Mouse (Mus musculus): ENCODE measurements around the gene Olfr780. TPM values are rescaled to one million over a fixed set of nuclear protein-coding genes. Genes with fewer than 3 reads are reported as not detected.
"Not testable (repeated sequence)": the region's sequence is repeated elsewhere in the genome, so short reads cannot be mapped to it uniquely, and the experiment has no call there.

Gene Olfr780
- total RNA-seq (2021), result not detected
- long read RNA-seq, experiment 1, result 0 reads
- long read RNA-seq, experiment 2, result 0 reads

DNA sequence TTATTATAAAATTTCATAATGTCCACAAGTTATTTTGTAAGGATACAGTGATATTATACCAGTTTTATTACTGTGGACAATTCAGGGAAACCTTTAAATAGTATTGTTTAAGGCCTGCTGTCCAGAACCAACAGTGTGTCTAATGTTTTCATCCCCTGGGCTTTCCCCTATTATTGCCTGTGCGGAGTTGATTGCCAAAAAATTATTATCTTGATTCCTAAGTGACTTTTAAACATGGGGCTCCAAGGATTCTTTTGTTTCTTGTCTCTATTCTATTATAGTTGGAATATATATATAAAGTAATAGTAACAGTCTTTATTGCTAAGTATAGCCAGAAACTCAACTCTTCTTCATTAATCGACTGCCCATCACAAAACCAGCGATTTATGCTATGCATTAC is at the start of gene Olfr780:
Gene Olfr780, plus strand, starts transcription at position 301 of the 400 bp plus-strand sequence.
- no peak for DNase-seq

DNA sequence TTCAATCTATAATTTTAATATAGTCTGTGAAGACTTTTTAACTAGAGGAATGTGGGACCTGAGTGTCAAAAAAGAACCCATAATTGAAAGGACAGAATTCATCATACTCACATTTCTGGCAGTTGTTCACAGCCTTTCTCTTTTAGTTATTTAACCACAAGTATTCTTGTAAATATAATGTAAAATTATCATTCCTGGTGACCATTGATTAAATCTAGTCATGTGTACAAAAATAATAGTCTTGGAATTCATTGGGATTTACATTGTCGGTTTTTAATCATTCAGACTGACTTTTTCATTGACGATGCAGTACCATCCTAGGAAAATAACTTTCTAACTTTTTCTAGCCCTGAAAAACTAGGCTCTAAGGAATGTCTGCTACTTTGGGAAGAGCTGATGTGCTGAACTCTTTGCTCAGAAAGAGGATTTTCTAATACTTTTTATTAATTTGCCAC is 46.8 kb upstream of the Olfr780 start, which contains the start of gene Olfr777:
Gene Olfr777, minus strand, starts transcription at position 405 of the 455 bp plus-strand sequence.
- DNase-seq, result no peak

DNA sequence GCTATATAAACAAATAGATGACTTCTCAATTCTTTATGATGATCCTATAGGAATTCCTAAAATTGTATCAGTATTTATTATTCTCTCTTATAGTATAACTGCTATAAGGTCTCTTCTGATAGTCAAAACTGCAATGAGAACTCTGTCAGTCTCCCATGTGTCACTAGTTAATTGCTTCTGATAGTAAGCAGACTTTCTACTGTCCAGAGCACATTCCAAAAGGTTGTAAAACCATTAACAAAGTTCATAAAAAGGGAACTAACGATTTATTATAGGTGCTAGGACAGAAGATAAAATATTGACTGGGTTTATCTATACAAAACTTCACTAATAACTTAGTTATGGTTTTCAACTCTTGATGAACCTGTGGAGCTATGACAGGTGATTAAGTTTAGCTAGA is 4.9 kb upstream of the Olfr780 start:
- not testable (repeated sequence) for DNase-seq

DNA sequence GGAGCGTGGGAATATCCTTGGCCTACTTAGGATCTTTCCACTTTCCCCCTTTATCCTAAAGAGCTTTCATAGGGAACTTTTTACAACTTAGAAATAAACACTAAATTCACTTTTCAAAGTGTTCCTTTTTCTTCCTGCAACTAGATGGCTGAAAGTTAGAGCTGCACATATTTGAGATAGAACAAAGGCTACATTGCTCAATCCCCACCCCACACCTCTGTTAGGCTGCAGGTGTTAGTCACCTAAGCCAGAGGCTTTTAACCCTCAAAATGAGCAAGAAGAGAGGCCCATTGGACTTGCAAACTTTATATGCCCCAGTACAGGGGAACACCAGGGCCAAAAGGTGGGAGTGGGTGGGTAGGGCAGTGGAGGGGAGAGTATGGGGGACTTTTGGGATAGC is 4.4 kb upstream of the Olfr780 start:
- DNase-seq, result not testable (repeated sequence)

DNA sequence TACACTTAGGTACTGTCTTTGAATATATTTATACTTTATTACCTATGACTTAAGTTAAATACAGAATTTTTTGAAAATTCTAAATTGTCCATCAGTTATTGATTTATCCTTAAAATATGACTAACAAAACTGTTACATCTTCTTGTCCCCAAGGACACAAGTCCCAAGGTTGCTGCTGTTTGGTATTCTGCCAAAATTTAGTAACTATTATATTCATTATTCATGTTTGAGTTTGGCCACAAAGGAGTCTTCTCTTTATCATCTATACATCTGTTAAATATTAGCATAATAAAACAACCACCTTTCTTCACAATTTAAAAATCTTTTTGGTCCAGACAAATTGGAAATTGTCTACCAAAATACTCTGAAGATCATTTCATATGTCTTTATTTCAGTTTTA is 10.6 kb downstream of the Olfr780 start, which contains the start of gene Olfr781:
Gene Olfr781, plus strand, starts transcription at position 301 of the 400 bp plus-strand sequence.
- no peak for DNase-seq

DNA sequence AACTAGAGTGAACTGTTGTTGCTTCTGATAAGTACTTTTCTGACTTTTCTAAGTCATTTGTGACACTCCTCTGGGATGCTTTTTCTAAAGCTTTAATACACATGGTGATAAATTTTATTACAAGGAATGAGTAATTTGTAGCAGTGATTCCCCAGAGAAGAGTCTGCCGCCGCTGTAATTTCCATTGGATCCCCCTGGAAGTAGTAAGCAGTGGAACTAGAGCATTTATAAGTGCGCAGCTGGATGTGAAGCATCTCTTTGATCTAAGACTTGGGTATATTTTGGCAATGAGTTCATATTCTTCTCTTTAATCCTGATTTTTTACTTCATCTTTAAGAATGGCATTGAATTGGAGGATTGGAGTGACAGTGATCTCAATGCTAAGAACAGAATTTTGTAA is 30.6 kb downstream of the Olfr780 start, which contains the start of gene Olfr782:
Gene Olfr782, plus strand, starts transcription at position 301 of the 400 bp plus-strand sequence.
- no peak for DNase-seq

DNA sequence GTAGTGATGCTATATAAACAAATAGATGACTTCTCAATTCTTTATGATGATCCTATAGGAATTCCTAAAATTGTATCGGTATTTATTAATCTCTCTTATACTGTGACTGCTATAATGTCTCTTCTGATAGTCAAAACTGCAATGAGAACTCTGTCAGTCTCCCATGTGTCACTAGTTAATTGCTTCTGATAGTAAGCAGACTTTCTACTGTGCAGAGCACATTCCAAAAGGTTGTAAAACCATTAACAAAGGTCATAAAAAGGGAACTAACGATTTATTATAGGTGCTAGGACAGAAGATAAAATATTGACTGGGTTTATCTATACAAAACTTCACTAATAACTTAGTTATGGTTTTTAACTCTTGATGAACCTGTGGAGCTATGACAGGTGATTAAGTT is 34.6 kb downstream of the Olfr780 start:
- DNase-seq, result not testable (repeated sequence)

DNA sequence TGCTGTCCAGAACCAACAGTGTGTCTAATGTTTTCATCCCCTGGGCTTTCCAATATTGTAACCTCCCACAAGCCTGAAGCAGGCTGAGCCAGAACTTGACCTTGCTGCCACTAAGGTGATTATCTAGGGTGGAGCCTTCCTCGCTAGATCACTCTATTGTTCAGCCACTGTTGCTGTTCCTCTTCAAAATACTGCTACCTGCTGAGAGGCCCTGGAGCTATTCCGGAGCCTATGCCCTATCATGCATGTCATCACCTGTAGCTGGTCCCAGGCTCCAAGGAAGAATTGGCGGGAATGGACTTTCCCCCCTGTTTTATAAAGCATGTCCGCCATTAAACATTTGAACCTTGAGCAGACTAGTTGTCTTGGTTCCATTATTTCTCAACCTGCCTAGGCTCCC is 38.6 kb downstream of the Olfr780 start:
- not testable (repeated sequence) for DNase-seq

DNA sequence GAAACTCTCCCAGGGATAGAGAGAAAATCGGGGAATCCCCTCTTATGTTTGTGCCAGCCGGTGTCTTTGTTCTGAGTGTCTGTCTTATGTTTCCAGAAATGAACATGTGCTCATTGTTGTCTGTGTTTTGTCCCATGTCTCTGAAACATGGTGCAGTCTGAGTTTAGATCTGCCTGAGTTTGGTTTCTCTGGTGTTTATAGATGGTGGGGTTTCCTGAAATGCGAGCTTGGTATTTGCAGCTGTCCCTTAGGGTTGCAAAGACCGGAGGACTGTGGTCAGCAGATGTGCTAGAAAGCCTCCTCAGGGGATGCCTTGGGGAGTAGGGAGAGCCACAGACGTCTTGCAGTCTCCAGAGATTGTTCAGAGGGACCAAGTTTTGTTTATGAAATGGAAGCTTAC is 39.4 kb downstream of the Olfr780 start:
- DNase-seq, result no peak

Other genes starting within 250 kb of the Olfr780 start
- gene Olfr766-ps1, start 249.1 kb upstream of the Olfr780 start, total RNA-seq (2021), result not detected
- gene Olfr767, start 235.2 kb upstream of the Olfr780 start, total RNA-seq (2021), result not detected
- not detected for gene Olfr768, start 218.7 kb upstream of the Olfr780 start, total RNA-seq (2021)
- not detected for gene Olfr769, start 200.3 kb upstream of the Olfr780 start, total RNA-seq (2021)
- gene Olfr770, start 179.1 kb upstream of the Olfr780 start, total RNA-seq (2021), result not detected
- gene Olfr771, start 153.4 kb upstream of the Olfr780 start, total RNA-seq (2021), result not detected
- gene Olfr772, start 140.2 kb upstream of the Olfr780 start, total RNA-seq (2021), result not detected
- not detected for gene Olfr773, start 130.7 kb upstream of the Olfr780 start, total RNA-seq (2021)
- gene Olfr774, start 81.9 kb upstream of the Olfr780 start, total RNA-seq (2021), result not detected
- gene Olfr775, start 69.7 kb upstream of the Olfr780 start, total RNA-seq (2021), result not detected
- gene Olfr776, start 59.0 kb upstream of the Olfr780 start, total RNA-seq (2021), result not detected
- not detected for gene Olfr777, start 46.6 kb upstream of the Olfr780 start, total RNA-seq (2021)
- gene Olfr781, start 10.7 kb downstream of the Olfr780 start, total RNA-seq (2021), result not detected
- gene Olfr782, start 30.7 kb downstream of the Olfr780 start, total RNA-seq (2021), result not detected
- gene Olfr784, start 66.0 kb downstream of the Olfr780 start, total RNA-seq (2021), result not detected
- not detected for gene Olfr785, start 87.3 kb downstream of the Olfr780 start, total RNA-seq (2021)
- gene Olfr786, start 109.2 kb downstream of the Olfr780 start, total RNA-seq (2021), result not detected
- gene Olfr787, start 143.7 kb downstream of the Olfr780 start, total RNA-seq (2021), result not detected
- gene Olfr788, start 152.9 kb downstream of the Olfr780 start, total RNA-seq (2021), result not detected
- not detected for gene Olfr789, start 166.6 kb downstream of the Olfr780 start, total RNA-seq (2021)
- not detected for gene Olfr790, start 180.4 kb downstream of the Olfr780 start, total RNA-seq (2021)
- not detected for gene Olfr791, start 203.7 kb downstream of the Olfr780 start, total RNA-seq (2021)
- gene Olfr792, start 221.0 kb downstream of the Olfr780 start, total RNA-seq (2021), result not detected
- gene Olfr794, start 249.5 kb downstream of the Olfr780 start, total RNA-seq (2021), result not detected